Mouse (Mus musculus): Measurements from ENCODE around the gene Iffo1.

The Iffo1 gene

GRCm38 (mm10) chr6:125192016-125192714 is 47.1 kb downstream of the Iffo1 start:
- peak; percentile 93 for DNase-seq (ENCODE audit: low read depth, low spot score)

- DNase-seq (ENCODE audit: low read depth, low spot score), result no peak
These were observed 47.8 kb downstream of the Iffo1 start for GRCm38 (mm10) chr6:125192841-125193240.

- no peak for DNase-seq (ENCODE audit: low read depth, low spot score)
These were observed 48.3 kb downstream of the Iffo1 start for GRCm38 (mm10) chr6:125193390-125193789.

- no peak for DNase-seq (ENCODE audit: low read depth, low spot score)
These were observed 50.6 kb downstream of the Iffo1 start for GRCm38 (mm10) chr6:125195541-125196075.

GRCm38 (mm10) chr6:125196301-125196700 is 51.3 kb downstream of the Iffo1 start:
- DNase-seq (ENCODE audit: low read depth, low spot score), result peak; percentile 24

GRCm38 (mm10) chr6:125197166-125197565 is 52.1 kb downstream of the Iffo1 start:
- DNase-seq (ENCODE audit: low read depth, low spot score), result no peak

- DNase-seq (ENCODE audit: low read depth, low spot score), result no peak
These were observed 65.4 kb downstream of the Iffo1 start for GRCm38 (mm10) chr6:125210436-125210835.
